Mouse (Mus musculus) megakaryocyte progenitor cell, adult 5-6 weeks (primary cell): Measurements from ENCODE around the gene Olfr1045. TPM values are rescaled to one million over a fixed set of nuclear protein-coding genes. Genes with fewer than 3 reads are reported as not detected.

ENCODE experiments used
- ATAC-seq: replicated peaks from 2 replicates; pipeline ENCODE4 v1.8.0; 2016; ENCODE audit warnings: mild to moderate bottlenecking, moderate TSS enrichment, inconsistent platforms; ENCODE audit not compliant: poor library complexity
- total RNA-seq, 2 experiments: library from RNA; stranded (forward) in 1 of 2; stranded (reverse) in 1 of 2; fragments of 157-497, 149-512 nt in 1 of 2; fragments of 200-1000 nt in 1 of 2; gene quantifications; 2 replicates each; pipeline versions ENCODE4 v1.2.3 to v1.2.4; 2015 to 2017

Gene Olfr1045
- total RNA-seq (2015) (not detected in 2 replicates), total RNA-seq (2017) (not detected in 2 replicates)

DNA sequence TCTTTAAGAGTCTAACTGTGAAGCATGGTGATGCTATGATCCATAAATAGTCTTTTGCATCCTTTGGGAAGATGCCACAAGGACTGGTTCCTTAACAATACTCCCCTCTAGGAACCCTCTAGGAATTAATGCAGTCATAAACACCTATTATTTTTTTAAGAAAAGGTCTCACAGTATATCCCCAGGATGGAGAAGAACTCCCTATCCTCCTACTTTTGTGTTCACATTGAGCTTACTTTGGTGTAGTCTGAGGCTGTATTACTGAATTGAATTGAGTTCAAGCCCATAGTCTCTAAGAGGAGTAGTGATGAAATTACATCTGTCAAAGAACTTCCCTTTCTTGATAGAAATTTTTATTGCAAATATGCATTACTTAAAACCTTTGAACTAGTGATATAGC is at the start of gene Olfr1045:
Olfr1045 (minus strand) TSS at position 101 of the 400 bp plus-strand sequence.
- ATAC-seq, result no peak

DNA sequence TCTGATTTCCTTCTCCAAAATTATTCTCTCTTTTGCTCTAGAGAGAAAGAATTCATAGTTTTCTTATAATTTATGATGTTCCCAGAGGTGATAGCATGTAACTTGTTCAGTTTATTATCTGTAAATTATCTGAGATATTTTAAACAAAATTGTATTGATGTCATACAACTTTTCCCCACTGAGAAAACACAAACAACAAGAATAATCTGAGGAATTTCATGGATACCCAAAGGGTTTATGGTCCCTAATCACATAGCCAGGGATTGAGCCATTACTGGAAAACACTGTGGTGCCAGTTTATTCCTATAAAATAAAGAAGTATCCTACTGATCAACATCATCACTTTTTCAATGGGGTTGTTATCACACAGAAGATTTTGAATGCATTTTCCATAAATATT is 37.4 kb upstream of the Olfr1045 start, which contains the start of gene Olfr1048:
Olfr1048 (minus strand) TSS at position 101 of the 400 bp plus-strand sequence.
- no peak for ATAC-seq

DNA sequence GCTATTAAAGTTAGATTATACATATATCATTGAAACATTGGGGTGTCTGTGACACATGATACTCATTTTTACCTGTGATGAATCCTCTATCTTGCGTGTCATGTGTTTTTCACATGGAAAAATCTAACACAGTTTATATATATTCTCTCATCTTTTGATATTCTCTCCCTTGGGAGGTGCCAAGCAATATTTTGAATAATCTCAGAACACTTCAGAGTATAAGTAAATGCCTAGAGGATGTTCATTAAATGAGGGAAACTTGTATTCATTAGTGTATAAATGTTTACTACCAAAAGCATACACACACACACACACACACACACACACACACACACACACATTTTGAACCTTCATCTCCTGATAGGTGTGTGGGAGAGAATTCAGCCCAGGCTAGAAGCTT is 28.5 kb upstream of the Olfr1045 start, which contains the start of gene Olfr1047:
Olfr1047 (minus strand) TSS at position 101 of the 400 bp plus-strand sequence.
- no peak for ATAC-seq

DNA sequence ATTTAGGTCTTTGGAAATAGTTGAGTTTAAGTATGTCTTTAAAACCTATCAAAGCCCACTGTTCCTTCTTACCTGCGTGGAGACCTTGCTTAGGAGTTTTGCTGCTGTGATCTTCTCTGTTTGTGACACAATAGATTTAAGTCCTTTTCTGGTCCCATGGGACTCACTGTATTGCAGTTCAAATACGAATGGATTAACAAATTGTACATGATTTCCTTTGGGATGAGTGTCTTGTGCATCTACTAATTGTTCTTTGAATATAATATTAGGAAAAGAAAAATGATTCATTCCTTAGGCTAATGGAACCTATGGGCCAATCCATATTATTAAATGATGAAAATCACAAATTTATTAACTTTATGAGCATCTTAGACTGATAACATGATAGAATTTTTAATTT is 16.4 kb upstream of the Olfr1045 start, which contains the start of gene Olfr1046:
Olfr1046 (minus strand) TSS at position 101 of the 400 bp plus-strand sequence.
- ATAC-seq, result no peak

DNA sequence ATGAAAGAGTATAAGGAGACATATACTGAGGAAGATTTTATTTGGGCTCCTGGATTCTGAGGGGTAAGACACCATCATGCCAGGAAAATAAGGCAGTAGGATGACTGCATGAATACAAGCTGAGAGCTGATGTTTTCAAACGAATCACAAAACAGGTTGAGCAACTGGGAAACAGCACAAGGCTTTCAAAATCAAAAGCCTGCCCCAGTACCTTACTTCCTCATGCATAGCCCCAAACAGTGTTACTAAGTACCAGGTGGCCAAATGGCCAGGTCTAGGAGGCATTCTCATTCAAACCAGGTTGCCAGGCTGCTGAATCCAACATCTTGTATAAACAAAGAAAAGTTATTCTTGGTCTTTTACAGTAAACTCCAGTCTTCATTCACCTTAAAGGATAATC is 6.9 kb downstream of the Olfr1045 start:
- no peak; the same call in 1 of the 2 replicates for ATAC-seq

DNA sequence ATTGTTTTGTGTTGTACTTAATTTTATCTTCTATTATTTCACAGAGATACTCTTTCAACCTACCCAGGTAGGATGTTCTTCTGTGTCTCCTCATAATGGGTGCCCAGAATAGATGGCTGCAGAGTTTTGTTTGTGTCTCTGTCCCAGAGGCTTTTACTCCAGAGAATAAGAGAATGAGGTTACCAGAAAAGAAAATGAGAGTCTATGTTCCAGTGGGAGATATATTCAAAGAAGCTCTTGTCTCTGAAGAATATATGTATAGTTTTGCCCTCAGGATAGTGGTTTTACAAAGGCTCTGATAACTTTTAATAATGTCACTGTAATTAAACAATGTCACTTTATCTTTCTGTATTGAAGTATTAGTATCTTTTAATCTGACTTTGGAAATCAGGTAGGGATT is 17.2 kb downstream of the Olfr1045 start, which contains the start of gene Olfr52:
Olfr52 (minus strand) TSS at position 101 of the 400 bp plus-strand sequence.
- no peak for ATAC-seq

DNA sequence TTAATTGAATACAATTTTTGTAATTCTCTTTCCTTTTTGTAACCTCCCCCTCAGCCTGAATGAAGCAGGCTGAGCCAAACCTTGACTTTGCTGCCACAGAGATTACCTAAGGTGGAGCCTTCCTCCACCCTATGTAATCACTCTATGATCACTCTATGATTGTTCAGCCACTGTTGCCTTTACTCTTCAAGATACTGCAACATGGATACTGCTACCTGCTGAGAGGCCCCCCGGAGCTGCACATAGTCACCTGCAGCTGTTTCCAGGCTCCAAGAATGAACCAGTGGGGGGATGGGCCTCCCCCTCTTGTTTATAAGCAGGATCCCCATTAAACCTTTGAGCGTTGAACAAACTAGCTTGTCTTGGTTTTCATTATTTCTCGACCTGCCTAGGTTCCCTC is 22.9 kb downstream of the Olfr1045 start:
- no peak for ATAC-seq

DNA sequence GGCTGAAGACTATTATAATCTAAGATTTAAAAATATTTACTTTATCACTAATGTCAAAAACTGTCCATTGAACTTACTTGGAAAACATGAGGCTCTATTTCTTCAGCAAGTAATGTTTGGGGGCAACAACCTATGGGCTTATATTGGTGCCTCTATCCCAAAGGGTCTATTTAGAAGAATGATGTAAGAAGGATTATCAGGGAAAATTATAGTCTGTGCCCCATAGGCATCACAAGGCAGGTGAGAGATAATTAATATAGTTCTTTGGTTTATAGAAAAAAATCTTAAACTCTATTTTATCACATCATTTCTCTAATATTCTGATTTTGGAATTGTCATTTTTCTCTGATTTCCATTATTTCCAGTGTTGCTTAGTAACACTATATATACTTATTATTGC is 25.1 kb downstream of the Olfr1045 start, which contains the start of gene Olfr1044:
Olfr1044 (minus strand) TSS at position 101 of the 400 bp plus-strand sequence.
- no peak for ATAC-seq

DNA sequence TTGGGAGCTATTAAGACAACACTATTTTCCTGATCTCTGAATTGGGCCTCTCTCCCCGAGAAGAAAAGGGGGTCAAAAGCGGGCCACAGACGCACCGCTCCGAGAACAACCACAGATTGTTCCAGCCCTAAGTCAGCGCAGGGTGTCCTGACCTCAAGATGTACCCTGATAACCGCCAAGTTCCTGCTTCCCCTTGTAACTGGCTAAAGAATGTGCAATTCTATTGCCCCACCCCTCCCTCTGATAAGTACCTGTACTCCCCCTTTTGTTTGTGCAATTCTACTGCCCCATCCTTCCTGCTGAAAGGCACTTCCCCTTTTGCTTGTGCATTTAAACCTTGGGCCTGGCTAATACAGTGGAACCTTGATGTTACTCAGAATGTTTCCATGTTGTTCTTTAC is 27.4 kb downstream of the Olfr1045 start:
- ATAC-seq, result peak; percentile 86

DNA sequence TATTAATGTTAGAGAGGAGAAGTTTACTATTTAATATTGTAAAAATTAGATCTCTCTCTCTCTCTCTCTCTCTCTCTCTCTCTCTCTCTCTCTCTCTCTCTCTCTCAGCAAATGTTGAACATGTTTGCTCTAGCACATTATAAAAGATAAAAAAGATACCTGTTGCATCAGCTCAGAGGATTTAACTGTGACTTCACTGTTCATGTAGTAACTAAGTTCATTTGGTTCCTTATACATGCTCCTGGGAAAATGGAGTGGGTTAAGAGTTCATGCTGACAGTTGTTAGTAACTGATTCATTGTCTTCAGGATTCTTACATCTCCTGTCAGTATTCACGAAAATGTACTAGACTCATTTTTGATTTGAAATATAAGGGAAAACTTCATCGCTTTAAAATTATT is 35.4 kb downstream of the Olfr1045 start, which contains the start of gene Olfr1043:
Olfr1043 (minus strand) TSS at position 101 of the 400 bp plus-strand sequence.
- ATAC-seq, result no peak

DNA sequence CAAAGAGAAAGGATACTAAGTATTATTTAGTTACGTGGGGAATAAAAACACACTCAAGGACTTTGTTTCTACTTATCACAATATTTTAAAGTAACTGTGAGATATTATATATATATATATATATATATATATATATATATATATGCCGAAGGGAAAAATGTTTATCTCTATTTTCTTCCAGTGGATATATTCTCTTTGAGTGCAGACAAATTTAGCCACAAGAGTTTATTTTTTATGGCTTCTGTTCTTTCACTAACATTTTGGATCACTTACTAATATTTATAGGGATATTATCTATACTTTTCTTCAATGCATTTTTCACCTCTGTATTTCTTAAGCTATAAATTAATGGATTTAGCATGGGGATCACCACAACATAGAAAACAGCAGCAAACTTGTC is 41.1 kb downstream of the Olfr1045 start, which contains the start of gene Olfr1042:
Olfr1042 (minus strand) TSS at position 101 of the 400 bp plus-strand sequence.
- ATAC-seq, result no peak

DNA sequence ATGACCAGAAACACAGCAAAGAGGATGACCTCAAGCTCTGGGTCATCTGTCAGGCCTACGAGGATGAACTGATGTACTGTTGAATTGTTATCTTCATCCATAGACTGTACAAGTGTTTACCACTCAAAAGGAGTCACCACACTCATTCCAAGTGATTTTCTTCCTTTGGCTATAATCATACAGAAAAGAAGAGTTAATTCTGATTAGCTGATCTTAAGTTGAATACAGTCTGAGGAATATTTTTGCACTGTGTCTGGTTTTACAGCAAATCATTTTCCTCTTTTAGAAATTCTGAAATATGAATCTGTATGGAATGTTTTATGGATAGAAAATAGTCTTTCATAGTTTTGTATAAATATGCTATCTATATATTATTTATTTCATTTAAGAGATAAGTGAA is 56.2 kb downstream of the Olfr1045 start, which contains the start of gene Olfr1040:
Olfr1040 (minus strand) TSS at position 101 of the 400 bp plus-strand sequence.
- no peak for ATAC-seq

Other genes starting within 250 kb of the Olfr1045 start
- gene Olfr1029, start 229.1 kb downstream of the Olfr1045 start, total RNA-seq (2015), result not detected in 2 replicates
- gene Olfr1029, start 229.1 kb downstream of the Olfr1045 start, total RNA-seq (2017), result not detected in 2 replicates
- not detected in 2 replicates for gene Olfr1030, start 223.7 kb downstream of the Olfr1045 start, total RNA-seq (2015)
- not detected in 2 replicates for gene Olfr1030, start 223.7 kb downstream of the Olfr1045 start, total RNA-seq (2017)
- not detected in 2 replicates for gene Olfr1031, start 212.7 kb downstream of the Olfr1045 start, total RNA-seq (2015)
- gene Olfr1031, start 212.7 kb downstream of the Olfr1045 start, total RNA-seq (2017), result not detected in 2 replicates
- not detected in 2 replicates for gene Olfr1032, start 197.5 kb downstream of the Olfr1045 start, total RNA-seq (2015)
- not detected in 2 replicates for gene Olfr1032, start 197.5 kb downstream of the Olfr1045 start, total RNA-seq (2017)
- gene Olfr1033, start 182.4 kb downstream of the Olfr1045 start, total RNA-seq (2015), result 0.10 and 0.24 TPM in 2 replicates
- gene Olfr1033, start 182.4 kb downstream of the Olfr1045 start, total RNA-seq (2017), result 0.14 TPM in 1 of 2 replicates, not detected in the other
- gene Olfr1034, start 157.1 kb downstream of the Olfr1045 start, total RNA-seq (2015), result not detected in 2 replicates
- not detected in 2 replicates for gene Olfr1034, start 157.1 kb downstream of the Olfr1045 start, total RNA-seq (2017)
- not detected in 2 replicates for gene Olfr1036, start 129.0 kb downstream of the Olfr1045 start, total RNA-seq (2015)
- not detected in 2 replicates for gene Olfr1036, start 129.0 kb downstream of the Olfr1045 start, total RNA-seq (2017)
- not detected in 2 replicates for gene Olfr1037, start 115.6 kb downstream of the Olfr1045 start, total RNA-seq (2015)
- not detected in 2 replicates for gene Olfr1037, start 115.6 kb downstream of the Olfr1045 start, total RNA-seq (2017)
- not detected in 2 replicates for gene Olfr1039, start 67.1 kb downstream of the Olfr1045 start, total RNA-seq (2015)
- not detected in 2 replicates for gene Olfr1039, start 67.1 kb downstream of the Olfr1045 start, total RNA-seq (2017)
- gene Olfr1040, start 56.3 kb downstream of the Olfr1045 start, total RNA-seq (2015), result not detected in 2 replicates
- gene Olfr1040, start 56.3 kb downstream of the Olfr1045 start, total RNA-seq (2017), result not detected in 2 replicates
- not detected in 2 replicates for gene Olfr1042, start 41.2 kb downstream of the Olfr1045 start, total RNA-seq (2015)
- gene Olfr1042, start 41.2 kb downstream of the Olfr1045 start, total RNA-seq (2017), result not detected in 2 replicates
- not detected in 2 replicates for gene Olfr1043, start 35.5 kb downstream of the Olfr1045 start, total RNA-seq (2015)
- gene Olfr1043, start 35.5 kb downstream of the Olfr1045 start, total RNA-seq (2017), result not detected in 2 replicates
- gene Olfr1044, start 25.2 kb downstream of the Olfr1045 start, total RNA-seq (2015), result not detected in 2 replicates
- not detected in 2 replicates for gene Olfr1044, start 25.2 kb downstream of the Olfr1045 start, total RNA-seq (2017)
- not detected in 2 replicates for gene Olfr52, start 17.3 kb downstream of the Olfr1045 start, total RNA-seq (2015)
- gene Olfr52, start 17.3 kb downstream of the Olfr1045 start, total RNA-seq (2017), result not detected in 2 replicates
- not detected in 2 replicates for gene Olfr1046, start 16.3 kb upstream of the Olfr1045 start, total RNA-seq (2015)
- not detected in 2 replicates for gene Olfr1046, start 16.3 kb upstream of the Olfr1045 start, total RNA-seq (2017)
- gene Olfr1047, start 28.4 kb upstream of the Olfr1045 start, total RNA-seq (2015), result not detected in 2 replicates
- gene Olfr1047, start 28.4 kb upstream of the Olfr1045 start, total RNA-seq (2017), result not detected in 2 replicates
- not detected in 2 replicates for gene Olfr1048, start 37.3 kb upstream of the Olfr1045 start, total RNA-seq (2015)
- gene Olfr1048, start 37.3 kb upstream of the Olfr1045 start, total RNA-seq (2017), result not detected in 2 replicates
- gene Olfr1049, start 55.3 kb upstream of the Olfr1045 start, total RNA-seq (2015), result not detected in 2 replicates
- not detected in 2 replicates for gene Olfr1049, start 55.3 kb upstream of the Olfr1045 start, total RNA-seq (2017)
- gene Olfr1051, start 76.1 kb upstream of the Olfr1045 start, total RNA-seq (2015), result not detected in 2 replicates
- not detected in 2 replicates for gene Olfr1051, start 76.1 kb upstream of the Olfr1045 start, total RNA-seq (2017)
- gene Olfr1052, start 89.4 kb upstream of the Olfr1045 start, total RNA-seq (2015), result not detected in 2 replicates
- gene Olfr1052, start 89.4 kb upstream of the Olfr1045 start, total RNA-seq (2017), result not detected in 2 replicates
- not detected in 2 replicates for gene Olfr1053, start 112.3 kb upstream of the Olfr1045 start, total RNA-seq (2015)
- not detected in 2 replicates for gene Olfr1053, start 112.3 kb upstream of the Olfr1045 start, total RNA-seq (2017)
- not detected in 2 replicates for gene Olfr1054, start 132.4 kb upstream of the Olfr1045 start, total RNA-seq (2015)
- not detected in 2 replicates for gene Olfr1054, start 132.4 kb upstream of the Olfr1045 start, total RNA-seq (2017)
- not detected in 2 replicates for gene Olfr1055, start 147.3 kb upstream of the Olfr1045 start, total RNA-seq (2015)
- not detected in 2 replicates for gene Olfr1055, start 147.3 kb upstream of the Olfr1045 start, total RNA-seq (2017)
- gene Olfr1056, start 159.5 kb upstream of the Olfr1045 start, total RNA-seq (2015), result not detected in 2 replicates
- not detected in 2 replicates for gene Olfr1056, start 159.5 kb upstream of the Olfr1045 start, total RNA-seq (2017)
- gene Olfr1057, start 175.4 kb upstream of the Olfr1045 start, total RNA-seq (2015), result not detected in 2 replicates
- gene Olfr1057, start 175.4 kb upstream of the Olfr1045 start, total RNA-seq (2017), result not detected in 2 replicates
- gene Olfr1058, start 185.6 kb upstream of the Olfr1045 start, total RNA-seq (2015), result not detected in 2 replicates
- gene Olfr1058, start 185.6 kb upstream of the Olfr1045 start, total RNA-seq (2017), result not detected in 2 replicates
- gene Olfr1061, start 211.0 kb upstream of the Olfr1045 start, total RNA-seq (2015), result not detected in 2 replicates
- gene Olfr1061, start 211.0 kb upstream of the Olfr1045 start, total RNA-seq (2017), result not detected in 2 replicates
- gene Olfr1062, start 223.7 kb upstream of the Olfr1045 start, total RNA-seq (2015), result not detected in 2 replicates
- gene Olfr1062, start 223.7 kb upstream of the Olfr1045 start, total RNA-seq (2017), result not detected in 2 replicates
- not detected in 2 replicates for gene Olfr1065, start 247.6 kb upstream of the Olfr1045 start, total RNA-seq (2015)
- not detected in 2 replicates for gene Olfr1065, start 247.6 kb upstream of the Olfr1045 start, total RNA-seq (2017)